Mouse (Mus musculus) forebrain, embryonic 13.5 days (tissue): Measurements from ENCODE around the gene Asb4. TPM values are rescaled to one million over a fixed set of nuclear protein-coding genes. Genes with fewer than 3 reads are reported as not detected.

Source experiments
- ATAC-seq: fragments of 200-750 bp; cut with Nextera tagmentation; 2 replicates; pipeline ENCODE4 v1.8.0; 2017
- H3K27ac ChIP-seq: fragments of 300-500 bp; sonication (generic); 2 replicates; pipeline ENCODE4 v1.5.1; 2015; ENCODE audit warnings: inconsistent platforms, mild to moderate bottlenecking, moderate library complexity
- H3K27me3 ChIP-seq: fragments of 300-500 bp; sonication (generic); 2 replicates; pipeline ENCODE4 v1.6.1; 2015; ENCODE audit warnings: mild to moderate bottlenecking, inconsistent platforms
- H3K36me3 ChIP-seq: fragments of 300-500 bp; sonication (generic); 2 replicates; pipeline ENCODE4 v1.6.1; 2015; ENCODE audit warnings: mild to moderate bottlenecking, inconsistent platforms; ENCODE audit not compliant: poor library complexity, severe bottlenecking
- H3K4me1 ChIP-seq: fragments of 300-500 bp; sonication (generic); 2 replicates; pipeline ENCODE4 v1.6.1; 2015; ENCODE audit warnings: inconsistent platforms
- H3K4me2 ChIP-seq: fragments of 300-500 bp; sonication (generic); 2 replicates; pipeline ENCODE4 v1.6.1; 2015; ENCODE audit warnings: inconsistent platforms, mild to moderate bottlenecking, moderate library complexity
- H3K4me3 ChIP-seq: fragments of 300-500 bp; sonication (generic); 2 replicates; pipeline ENCODE4 v1.5.1; 2015; ENCODE audit warnings: mild to moderate bottlenecking, inconsistent platforms
- H3K9ac ChIP-seq: fragments of 300-500 bp; sonication (generic); 2 replicates; pipeline ENCODE4 v1.6.1; 2015; ENCODE audit warnings: mild to moderate bottlenecking, inconsistent platforms
- H3K9me3 ChIP-seq: fragments of 300-500 bp; sonication (generic); replicated peaks from 2 replicates; pipeline ENCODE4 v1.6.1; 2016; ENCODE audit warnings: inconsistent platforms
- WGBS: fragments of 180-500 bp; shearing (Covaris S2); methylation state at CpG from one replicate; pipeline ENCODE4 v1.1.7; 2015; 5-methylcytosine and 5-hydroxymethylcytosine counted together
- polyA plus RNA-seq: library from polyadenylated mRNA; unstranded; fragments of >200 nt; fragmentation: Nextera tagmentation; extraction: Ambion mirVana; gene quantifications from 2 replicates; pipeline ENCODE4 v1.2.1, GENCODE M21; 2015

The Asb4 gene
- polyA plus RNA-seq, 1 experiment from 2014 or later: 25.1 TPM

DNA sequence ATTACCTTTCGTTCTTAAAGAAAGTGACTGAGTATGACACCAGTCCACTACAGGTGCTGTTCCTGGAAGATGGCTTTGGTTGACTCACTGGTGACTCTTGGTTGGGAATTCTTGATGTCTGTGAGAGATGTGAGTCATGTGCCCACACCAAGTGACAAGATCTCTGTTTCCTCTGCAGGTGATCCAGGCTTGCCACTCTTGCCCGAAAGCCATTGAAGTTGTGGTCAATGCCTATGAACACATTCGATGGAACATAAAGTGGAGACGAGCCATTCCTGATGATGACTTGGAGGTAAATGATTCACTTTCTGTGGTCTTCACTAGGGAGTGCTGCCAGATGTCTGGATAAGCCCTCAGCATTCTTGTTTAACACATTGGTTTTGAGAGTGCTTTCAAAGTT lies 46.4 kb downstream of the Asb4 start:
- H3K36me3 ChIP-seq: no peaks in the 10 kb centered on the region
- H3K9ac ChIP-seq: no peak overlapping the region
- H3K4me3 ChIP-seq: no peak overlapping the region
- H3K9me3 ChIP-seq: no peaks in the 10 kb centered on the region
- H3K27ac ChIP-seq: no peak overlapping the region
- no peak overlapping the region for H3K4me2 ChIP-seq
- H3K4me1 ChIP-seq: peaks cover 13% of the 10 kb centered on the region
- over 99% methylated on average over 4 of the region's 4 CpGs for WGBS
- no peak for ATAC-seq
- H3K27me3 ChIP-seq: 0 out of 2 replicates have a peak, but pooled peaks cover 5% of the 10 kb centered on the region

DNA sequence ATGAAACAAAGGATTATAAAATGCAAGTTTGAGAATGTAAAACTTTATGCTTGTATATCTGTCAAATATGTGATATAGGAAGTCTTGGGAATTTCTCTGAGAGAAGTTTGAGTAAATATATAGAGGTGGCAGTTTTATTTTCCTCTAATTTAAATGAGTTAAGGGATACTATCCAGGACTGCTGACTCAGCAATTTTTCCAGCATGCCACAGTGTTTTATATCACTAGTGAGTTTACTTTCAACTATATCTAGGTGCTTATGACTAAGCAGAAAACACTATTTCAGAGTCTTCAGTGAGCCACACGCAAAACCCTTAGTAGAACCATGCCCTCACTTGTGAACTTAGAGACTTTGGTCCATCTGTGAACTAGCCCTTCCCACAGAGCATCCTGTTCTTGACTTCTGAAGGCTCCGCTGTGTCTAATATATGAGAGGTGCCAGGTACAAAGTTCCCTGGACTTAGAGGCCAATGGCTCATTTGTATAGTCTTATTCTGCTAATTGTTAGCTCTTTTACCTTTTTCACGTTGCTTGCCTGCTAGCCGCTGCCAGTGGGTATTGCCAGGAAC lies 46.9 kb downstream of the Asb4 start:
- no peaks in the 10 kb centered on the region for H3K9me3 ChIP-seq
- H3K4me3 ChIP-seq: no peak overlapping the region
- no peak for ATAC-seq
- 0 out of 2 replicates have a peak, but pooled peaks cover 5% of the 10 kb centered on the region for H3K27me3 ChIP-seq
- no peak overlapping the region for H3K27ac ChIP-seq
- H3K9ac ChIP-seq: no peak overlapping the region
- no peaks in the 10 kb centered on the region for H3K36me3 ChIP-seq
- H3K4me2 ChIP-seq: no peak overlapping the region
- 95% methylated on average over 4 of the region's 4 CpGs for WGBS
- peaks cover 13% of the 10 kb centered on the region for H3K4me1 ChIP-seq

DNA sequence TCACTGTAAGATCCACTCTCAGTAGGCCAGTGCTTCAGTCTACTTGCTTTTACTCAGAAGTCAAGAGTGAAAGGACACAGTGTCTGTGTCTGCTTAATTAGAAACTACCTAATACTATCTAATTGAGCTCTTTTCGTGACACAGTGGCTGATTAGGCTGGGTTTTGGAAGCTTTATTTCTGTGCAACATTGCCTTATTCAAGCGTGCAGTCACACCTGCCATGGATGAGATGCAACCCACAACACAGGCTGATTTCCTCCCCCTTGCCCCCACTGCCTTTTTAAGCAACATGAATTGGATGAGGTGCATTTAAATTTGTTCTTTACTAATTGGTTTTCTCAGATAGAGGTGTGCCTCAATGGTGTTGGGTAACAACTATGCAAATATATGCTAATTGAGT lies 50.7 kb downstream of the Asb4 start:
- no peak overlapping the region for H3K27ac ChIP-seq
- peak; percentile 80 for ATAC-seq
- H3K9me3 ChIP-seq: no peaks in the 10 kb centered on the region
- H3K36me3 ChIP-seq: no peaks in the 10 kb centered on the region
- no peak overlapping the region for H3K9ac ChIP-seq
- peaks cover 13% of the 10 kb centered on the region for H3K4me1 ChIP-seq
- no peak overlapping the region for H3K4me3 ChIP-seq
- 26% methylated on average over 2 of the region's 2 CpGs for WGBS
- peaks cover 17% of the 10 kb centered on the region for H3K27me3 ChIP-seq
- H3K4me2 ChIP-seq: no peak overlapping the region

DNA sequence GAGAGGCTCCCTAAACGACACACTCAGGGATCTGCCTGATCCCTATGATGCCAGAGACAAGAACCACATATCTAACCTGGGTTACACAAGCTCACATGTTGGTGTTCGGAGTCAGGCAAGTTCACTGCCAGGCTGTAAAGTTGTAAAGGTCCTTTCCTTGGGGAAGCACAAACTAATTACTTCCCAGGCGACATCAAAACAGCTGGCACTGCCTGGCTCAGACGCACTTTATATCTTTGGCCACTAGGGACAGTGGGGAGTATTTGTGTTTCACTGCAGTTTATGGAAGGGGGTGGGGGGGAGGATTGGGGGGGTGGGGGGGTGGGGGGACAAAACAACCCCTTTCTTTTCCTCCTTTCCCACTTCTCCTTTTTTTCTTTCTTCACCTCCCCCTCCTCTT lies 54.6 kb downstream of the Asb4 start:
- WGBS: 42% methylated on average over 4 of the region's 4 CpGs
- Histone ChIP-seq H3K9me3 (no peaks in the 10 kb centered on the region), H3K27me3 (peaks cover 12% of the 10 kb centered on the region), H3K9ac (no peak overlapping the region), H3K4me3 (no peak overlapping the region), H3K27ac (no peak overlapping the region), H3K4me2 (no peak overlapping the region), H3K4me1 (peaks cover 19% of the 10 kb centered on the region), H3K36me3 (no peaks in the 10 kb centered on the region)
- no peak for ATAC-seq

DNA sequence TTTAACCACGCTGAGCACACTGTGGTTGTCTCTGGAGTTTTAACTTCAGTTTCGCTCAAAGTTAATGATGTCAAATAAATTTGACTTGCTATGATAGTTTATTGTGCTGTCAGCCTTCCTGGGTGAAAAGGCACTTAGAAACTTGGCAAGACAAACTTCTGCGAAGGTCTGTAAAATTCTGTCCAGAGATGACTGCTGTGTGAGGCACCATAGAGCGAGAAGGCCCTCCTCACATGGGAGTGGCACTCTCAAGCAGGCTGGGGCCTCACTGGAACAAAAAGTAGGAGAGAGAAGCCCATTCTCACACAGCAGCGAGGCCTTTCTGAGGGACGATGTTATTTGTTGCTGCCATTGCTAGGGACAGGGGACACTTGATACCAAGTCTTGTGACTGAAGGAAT lies 58.0 kb downstream of the Asb4 start:
- Histone ChIP-seq H3K9ac (no peak overlapping the region), H3K36me3 (no peaks in the 10 kb centered on the region), H3K4me3 (no peak overlapping the region), H3K27ac (no peak overlapping the region), H3K9me3 (no peaks in the 10 kb centered on the region), H3K27me3 (peaks cover 4% of the 10 kb centered on the region; the same call in 1 of the 2 replicates), H3K4me2 (no peak overlapping the region), H3K4me1 (peaks cover 15% of the 10 kb centered on the region)
- WGBS: 89% methylated on average over 6 of the region's 6 CpGs
- no peak for ATAC-seq

DNA sequence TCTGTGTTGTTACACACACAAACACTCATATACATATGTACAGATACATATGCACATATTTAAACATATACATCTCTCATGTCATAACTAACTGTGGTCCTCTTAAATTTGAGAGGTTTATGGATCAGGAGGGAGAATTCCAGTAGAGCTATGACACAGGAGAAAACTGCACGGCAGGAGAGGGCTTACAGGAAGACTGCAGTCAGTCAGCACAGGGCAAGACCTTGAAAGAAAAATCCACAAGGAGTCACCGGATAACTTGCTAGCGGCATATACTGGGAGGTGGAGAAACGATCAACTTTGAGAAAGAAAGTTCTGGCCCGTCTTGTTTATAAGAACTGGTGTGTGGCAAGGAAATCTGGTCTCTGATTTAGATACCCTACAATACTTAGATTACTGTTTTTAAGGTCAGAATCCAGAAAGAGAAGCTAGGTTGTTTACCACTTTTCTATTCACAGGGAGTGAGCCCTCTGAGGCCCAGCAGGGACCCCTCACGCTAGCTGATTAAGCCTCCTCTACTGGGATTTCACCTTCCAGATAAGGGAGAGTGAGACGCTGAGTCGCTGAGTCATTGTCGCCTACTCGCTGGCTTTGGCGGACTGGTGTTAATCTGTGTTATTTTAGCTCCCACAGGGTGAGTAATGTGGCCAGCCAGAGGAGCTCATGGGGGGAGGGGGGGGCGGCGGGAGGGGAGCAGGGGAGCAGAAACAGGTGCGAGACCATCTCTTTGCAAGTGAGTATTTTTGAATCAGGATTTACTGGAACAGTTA lies 59.3 kb downstream of the Asb4 start:
- peaks cover 21% of the 10 kb centered on the region for H3K4me1 ChIP-seq
- H3K4me2 ChIP-seq: peak overlapping the region; percentile 6; the same call in 1 of the 2 replicates

DNA sequence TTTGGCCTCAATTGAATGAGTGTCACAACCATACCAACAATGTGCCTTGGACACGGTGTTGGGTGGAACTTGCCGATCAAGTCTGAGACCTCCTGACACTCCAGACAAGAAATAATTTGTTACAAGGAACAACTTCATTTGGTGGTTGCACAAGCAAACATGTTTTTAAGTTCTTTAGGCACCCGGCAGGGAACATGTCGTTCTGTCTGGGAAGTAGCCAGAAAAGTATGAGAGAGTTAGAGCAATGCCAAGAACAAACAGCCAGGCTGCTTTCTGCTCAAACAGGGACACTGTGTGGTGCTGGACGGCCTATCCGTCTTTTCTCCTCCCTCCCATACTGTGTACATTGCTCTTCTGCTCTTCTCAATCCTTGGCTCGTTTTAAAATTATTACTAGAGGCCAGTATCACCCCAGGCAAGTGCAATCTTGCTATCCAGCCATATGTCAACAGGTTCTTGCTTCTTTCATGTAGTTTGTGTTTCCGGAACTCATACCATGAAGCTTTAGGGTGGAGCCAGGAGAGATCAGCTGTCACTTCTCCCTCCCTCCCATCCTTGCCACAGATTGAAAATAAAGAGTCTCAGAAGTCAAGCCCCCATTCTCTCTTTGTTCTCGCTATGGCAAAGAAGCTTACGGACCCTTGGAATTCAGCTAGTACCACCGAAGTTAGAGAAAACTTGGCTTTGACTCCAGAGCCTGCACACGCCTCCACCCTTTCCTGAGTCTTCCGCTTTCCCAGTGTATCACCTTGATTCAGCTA lies 60.1 kb downstream of the Asb4 start:
- WGBS: 32% methylated on average over 13 of the region's 13 CpGs
- Histone ChIP-seq H3K4me2 (peak overlapping the region; percentile 6), H3K27ac (no peak overlapping the region), H3K4me3 (no peak overlapping the region), H3K27me3 (no peaks in the 10 kb centered on the region), H3K9me3 (no peaks in the 10 kb centered on the region), H3K9ac (no peak overlapping the region), H3K36me3 (no peaks in the 10 kb centered on the region), H3K4me1 (peaks cover 27% of the 10 kb centered on the region)
- peak; percentile 29 for ATAC-seq

More for the DNA sequence above, 59.3 kb downstream of the Asb4 start:
- H3K9me3 ChIP-seq: no peaks in the 10 kb centered on the region
- H3K9ac ChIP-seq: no peak overlapping the region
- 9% methylated on average over 14 of the region's 14 CpGs for WGBS
- ATAC-seq: peak; percentile 19; the same call in 1 of the 2 replicates
- H3K36me3 ChIP-seq: no peaks in the 10 kb centered on the region
- no peak overlapping the region for H3K27ac ChIP-seq
- no peak overlapping the region for H3K4me3 ChIP-seq
- H3K27me3 ChIP-seq: no peaks in the 10 kb centered on the region

DNA sequence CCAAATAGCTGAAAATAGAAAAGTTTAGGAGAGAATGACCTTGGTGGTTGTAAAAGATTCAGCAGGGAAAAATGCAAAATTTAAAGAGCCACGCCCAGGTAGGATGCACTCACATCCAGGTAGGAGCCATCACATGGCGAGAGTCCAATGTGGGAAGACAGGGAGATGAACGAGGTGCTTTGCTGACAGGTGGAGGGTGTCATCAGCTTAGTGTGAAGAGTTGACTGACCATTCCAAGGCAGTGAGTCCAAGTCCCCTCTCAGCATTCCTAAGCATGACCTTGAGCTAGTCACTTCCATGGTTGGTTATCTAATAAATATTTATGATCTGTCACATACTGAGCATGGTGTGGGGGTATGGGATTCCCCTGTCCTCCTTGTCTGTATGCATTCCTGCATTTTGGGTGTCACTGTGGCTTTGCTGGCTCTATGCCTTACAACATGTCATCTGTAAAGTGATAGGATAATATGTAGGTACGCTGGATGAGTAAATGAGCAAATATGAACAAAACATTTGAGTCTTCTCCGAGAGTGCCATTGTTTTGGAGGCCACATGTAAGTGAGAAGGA lies 61.2 kb downstream of the Asb4 start:
- ATAC-seq: no peak
- 91% methylated on average over 5 of the region's 5 CpGs for WGBS

DNA sequence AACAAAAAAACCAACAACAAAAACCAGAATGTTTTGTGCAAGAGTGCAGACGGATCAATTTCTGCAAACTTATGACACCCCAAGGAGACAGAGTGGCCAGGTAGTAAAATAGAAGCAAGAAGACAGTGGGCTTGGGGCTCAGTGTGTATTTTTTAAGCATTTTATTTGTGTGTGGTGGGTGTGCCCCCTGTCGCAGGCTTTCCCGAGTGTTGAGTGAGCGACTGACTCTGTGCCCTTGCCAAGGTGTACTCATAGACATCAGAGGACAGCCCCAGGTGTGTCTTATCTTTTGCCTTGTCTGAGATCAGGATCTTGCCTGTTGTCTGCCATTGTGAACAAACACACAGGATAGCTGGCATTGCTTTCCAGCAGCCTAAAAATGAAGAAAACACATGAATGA lies 63.8 kb downstream of the Asb4 start:
- Histone ChIP-seq H3K9ac (no peak overlapping the region), H3K4me3 (no peak overlapping the region), H3K4me1 (peaks cover 27% of the 10 kb centered on the region), H3K27ac (no peak overlapping the region), H3K27me3 (no peaks in the 10 kb centered on the region), H3K4me2 (no peak overlapping the region), H3K36me3 (no peaks in the 10 kb centered on the region), H3K9me3 (no peaks in the 10 kb centered on the region)
- ATAC-seq: no peak
- 85% methylated on average over 4 of the region's 4 CpGs for WGBS

More for the DNA sequence above, 61.2 kb downstream of the Asb4 start:
- Histone ChIP-seq H3K4me3 (no peak overlapping the region), H3K9me3 (no peaks in the 10 kb centered on the region), H3K9ac (no peak overlapping the region), H3K27me3 (no peaks in the 10 kb centered on the region), H3K4me2 (no peak overlapping the region), H3K27ac (no peak overlapping the region), H3K4me1 (peaks cover 27% of the 10 kb centered on the region), H3K36me3 (no peaks in the 10 kb centered on the region)

DNA sequence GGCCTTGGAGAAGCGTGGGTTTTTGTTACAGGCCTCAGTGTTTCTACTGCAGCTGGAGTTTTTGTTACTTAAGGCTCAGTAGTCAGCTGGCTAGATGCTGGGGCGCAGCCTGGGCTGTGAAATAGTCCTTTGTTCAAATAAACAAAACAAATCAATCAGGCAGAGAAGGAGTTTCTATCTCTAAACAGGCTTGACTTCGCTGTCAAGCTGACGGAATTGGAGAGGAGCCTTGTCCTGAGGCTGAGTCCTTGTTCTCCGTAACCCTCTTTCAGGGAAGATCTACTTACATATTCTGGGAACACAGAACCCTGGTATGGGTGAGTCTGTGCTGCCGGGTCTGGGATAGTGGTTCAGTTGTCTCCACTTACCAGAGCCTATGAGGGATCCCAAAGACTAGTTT lies 64.4 kb downstream of the Asb4 start:
- Histone ChIP-seq H3K9me3 (no peaks in the 10 kb centered on the region), H3K4me2 (0 out of 2 replicates have a peak overlapping the region, but pooled peaks have one; percentile 1), H3K36me3 (no peaks in the 10 kb centered on the region), H3K27ac (no peak overlapping the region; the same call in 1 of the 2 replicates), H3K27me3 (no peaks in the 10 kb centered on the region), H3K9ac (no peak overlapping the region), H3K4me3 (no peak overlapping the region), H3K4me1 (peaks cover 23% of the 10 kb centered on the region)
- ATAC-seq: peak; percentile 77
- 18% methylated on average over 6 of the region's 6 CpGs for WGBS

DNA sequence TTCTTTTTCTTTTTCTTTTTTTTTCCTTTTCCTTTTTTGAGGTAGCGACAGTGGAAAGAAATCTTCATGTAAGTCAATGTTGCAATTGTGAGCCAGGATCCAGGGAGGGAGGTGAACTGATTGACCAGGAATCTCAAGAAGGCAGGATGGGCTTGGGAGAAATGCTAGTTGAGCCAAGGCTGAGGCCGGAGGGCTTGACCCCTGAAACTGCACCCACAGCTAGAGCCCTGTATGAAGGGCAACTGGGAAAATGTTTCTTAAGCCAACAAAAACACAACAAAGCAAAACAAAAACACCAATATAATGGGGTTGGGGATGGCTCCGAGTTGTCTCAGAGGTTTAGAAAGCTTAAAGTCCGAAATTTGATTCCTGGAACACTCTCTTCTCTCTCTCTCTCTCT lies 65.2 kb downstream of the Asb4 start:
- no peaks in the 10 kb centered on the region for H3K27me3 ChIP-seq
- H3K4me1 ChIP-seq: peaks cover 15% of the 10 kb centered on the region
- no peak overlapping the region for H3K4me2 ChIP-seq
- no peaks in the 10 kb centered on the region for H3K9me3 ChIP-seq
- WGBS: 61% methylated on average over 4 of the region's 4 CpGs
- ATAC-seq: no peak
- H3K9ac ChIP-seq: no peak overlapping the region
- no peaks in the 10 kb centered on the region for H3K36me3 ChIP-seq
- no peak overlapping the region for H3K27ac ChIP-seq
- no peak overlapping the region for H3K4me3 ChIP-seq

DNA sequence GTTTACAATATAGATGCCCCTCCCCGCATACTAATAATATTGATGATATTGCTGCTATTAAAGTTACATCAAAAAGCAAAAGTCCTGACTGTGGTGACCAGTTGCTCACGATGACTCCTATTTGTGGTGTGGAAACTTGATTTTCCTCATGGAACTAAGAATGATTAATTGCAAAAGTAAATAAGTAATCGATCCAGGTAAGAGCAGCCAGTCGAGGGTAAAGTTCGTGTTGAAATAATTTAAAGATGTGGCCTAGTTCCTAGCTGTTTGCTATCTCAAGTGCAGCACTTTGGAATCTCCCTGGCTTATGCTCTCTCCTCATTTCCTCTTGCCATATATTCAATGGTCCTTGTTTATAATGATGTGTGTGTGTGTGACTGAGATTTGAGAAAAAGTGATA lies 66.7 kb downstream of the Asb4 start:
- no peaks in the 10 kb centered on the region for H3K36me3 ChIP-seq
- H3K4me2 ChIP-seq: no peak overlapping the region
- no peaks in the 10 kb centered on the region for H3K27me3 ChIP-seq
- H3K9me3 ChIP-seq: no peaks in the 10 kb centered on the region
- H3K4me1 ChIP-seq: peaks cover 12% of the 10 kb centered on the region
- 95% methylated on average over 5 of the region's 5 CpGs for WGBS
- no peak overlapping the region for H3K27ac ChIP-seq
- no peak for ATAC-seq
- no peak overlapping the region for H3K4me3 ChIP-seq
- H3K9ac ChIP-seq: no peak overlapping the region
